Mouse (Mus musculus) CD4-positive, CD25-positive, alpha-beta regulatory T cell, adult 4 months (primary cell): ENCODE results near the gene D130052B06Rik. TPM values are rescaled to one million over a fixed set of nuclear protein-coding genes. Genes with fewer than 3 reads are reported as not detected.

Source experiments
- ATAC-seq: one replicate; pipeline ENCODE4 v1.8.0; 2017
- polyA plus RNA-seq, 2 experiments: library from polyadenylated mRNA; unstranded; fragments of 100-300 nt; shearing (Covaris generic); gene quantifications; one replicate each; pipeline ENCODE4 v1.2.1; 2017

Gene D130052B06Rik
- polyA plus RNA-seq, 2 experiments from 2014 or later: not detected

DNA sequence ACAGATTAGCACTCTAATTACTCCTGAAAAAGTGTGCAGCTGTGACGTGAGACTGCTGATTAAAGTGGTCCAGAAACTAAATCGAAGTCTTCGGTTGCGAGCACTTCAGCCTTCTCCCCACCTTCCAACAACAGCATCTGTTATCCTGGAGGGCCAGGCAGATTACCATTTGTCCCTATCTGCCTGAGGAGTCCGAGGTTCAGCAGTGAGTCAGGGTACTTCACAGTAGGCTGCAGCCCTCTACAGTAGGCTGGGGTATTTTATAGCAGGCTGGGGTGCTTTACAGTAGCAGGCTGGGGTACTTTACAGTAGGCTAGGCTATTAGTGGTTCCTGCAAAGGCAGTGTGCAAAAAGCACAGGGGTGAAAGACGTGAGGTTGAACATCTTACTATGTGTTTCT lies 69.3 kb downstream of the D130052B06Rik start:
- no peak for ATAC-seq

DNA sequence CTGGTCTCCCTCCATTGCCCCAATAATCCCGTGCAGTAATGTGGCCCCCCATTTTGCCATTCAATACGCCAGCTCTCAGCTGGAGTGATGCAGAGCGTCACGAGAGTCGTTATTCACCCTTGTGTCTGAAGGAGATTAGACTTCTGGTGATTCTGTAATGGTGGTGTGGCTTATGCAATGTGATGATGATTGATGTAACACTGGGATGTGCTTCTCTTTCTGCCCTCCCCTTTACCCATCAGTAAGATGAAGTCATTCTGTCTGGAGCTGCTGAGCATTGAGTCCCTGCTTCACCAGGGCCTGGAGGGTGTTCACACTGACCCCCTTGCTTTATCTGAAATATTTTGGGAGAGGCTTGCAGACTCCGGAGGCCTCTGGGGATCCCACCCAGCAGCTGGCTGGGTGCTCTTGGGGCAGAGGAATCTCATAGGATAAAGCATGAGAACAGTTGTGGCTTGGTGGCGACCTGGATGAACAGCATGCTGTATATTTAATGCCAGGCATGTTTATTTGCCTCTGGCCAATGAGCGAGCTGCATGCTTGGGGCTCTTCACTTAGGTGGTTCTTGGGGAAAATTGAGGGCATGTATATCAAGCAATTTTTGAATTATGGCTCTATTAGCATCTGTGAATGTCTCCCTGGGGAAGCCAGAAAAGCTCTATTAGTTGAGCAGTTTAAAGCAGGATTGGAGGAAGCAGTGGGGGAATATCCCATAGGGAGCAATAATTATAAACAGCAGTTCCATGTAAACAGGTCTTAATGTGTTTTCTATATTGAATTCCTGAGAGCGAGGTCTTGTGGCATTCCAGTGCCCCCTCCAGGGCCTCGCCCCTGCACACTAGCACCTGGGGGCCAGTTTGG lies 71.2 kb downstream of the D130052B06Rik start:
- no peak for ATAC-seq

Other genes with a start within 250 kb of the D130052B06Rik start
- not detected for gene Ranbp17, start 85.6 kb upstream of the D130052B06Rik start, polyA plus RNA-seq
- not detected for gene Gabrp, start 20.3 kb upstream of the D130052B06Rik start, polyA plus RNA-seq